Mouse (Mus musculus): Measurements from ENCODE around the gene Cdhr3.

DNA sequence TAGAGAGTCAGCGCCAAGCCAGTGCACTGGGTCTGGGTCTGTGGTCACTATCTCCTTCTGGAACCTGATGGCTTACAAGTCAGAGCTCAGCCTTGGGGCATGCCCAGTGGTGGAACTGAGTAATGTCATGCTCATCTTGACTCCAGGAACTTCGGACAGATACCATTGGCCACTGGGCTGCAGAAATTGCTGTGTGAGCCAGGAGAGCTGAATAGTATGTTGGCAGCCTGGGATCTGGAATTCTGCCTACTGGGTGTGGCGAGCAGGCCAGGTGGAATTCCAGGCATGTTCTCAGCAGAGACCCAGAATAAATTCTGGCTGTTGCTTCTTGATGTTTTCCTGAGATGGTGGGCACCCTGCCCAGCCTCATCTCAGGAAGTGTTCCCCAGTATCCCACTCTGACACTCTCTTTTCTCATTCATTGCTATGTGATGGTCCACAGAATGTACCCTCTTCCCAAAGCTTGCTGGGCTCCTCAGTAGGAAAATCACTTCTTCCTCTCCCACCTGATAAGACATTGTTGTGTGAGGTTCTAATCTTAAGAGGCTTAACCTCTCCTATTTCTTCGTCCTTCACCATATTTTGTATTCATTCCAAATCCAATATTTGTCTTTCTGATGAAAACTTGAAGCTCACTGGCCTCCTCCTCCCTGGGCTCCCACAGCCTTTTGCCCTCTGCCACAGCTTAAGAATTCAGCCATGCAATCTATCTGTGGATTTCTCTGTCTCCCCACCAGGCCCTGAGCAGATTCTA is 97.4 kb downstream of the Cdhr3 start:
- no peak for TF ChIP-seq POU5F1 (IDR thresholded peaks at IDR 0.05; ENCODE audit: borderline replicate concordance, low read length)
- no peak for TF ChIP-seq CTCF (conservative IDR thresholded peaks at IDR 0.05; ENCODE audit: low read length)
- no peak for TF ChIP-seq NANOG (IDR thresholded peaks at IDR 0.05; ENCODE audit: borderline replicate concordance, low read length)
